Mouse (Mus musculus) myocyte (in vitro differentiated cells): Measurements from ENCODE around the gene Ostc.

Experiments
- CEBPB ChIP-seq: IDR thresholded peaks from 2 replicates; pipeline ENCODE4 v1.6.1; 2011; ENCODE audit warnings: mild to moderate bottlenecking, moderate library complexity; ENCODE audit not compliant: poor library complexity, insufficient read depth, severe bottlenecking
- E2F4 ChIP-seq: IDR thresholded peaks from one replicate; pipeline ENCODE4 v1.6.1; 2011; ENCODE audit warnings: mild to moderate bottlenecking, control low read depth, moderate library complexity; ENCODE audit not compliant: insufficient read depth
- POLR2A ChIP-seq: IDR thresholded peaks from one replicate; pipeline ENCODE4 v1.6.1; 2011; ENCODE audit warnings: low read depth, mild to moderate bottlenecking, control low read depth, moderate library complexity; ENCODE audit not compliant: insufficient read length
- POLR2AphosphoS2 ChIP-seq: IDR thresholded peaks from one replicate; pipeline ENCODE4 v1.6.1; 2011; ENCODE audit warnings: low read depth, control low read depth; ENCODE audit not compliant: insufficient read length
- REST ChIP-seq: IDR thresholded peaks from one replicate; pipeline ENCODE4 v1.6.1; 2011; ENCODE audit warnings: mild to moderate bottlenecking, control low read depth, moderate library complexity; ENCODE audit not compliant: insufficient read depth, insufficient read length
- SRF ChIP-seq: IDR thresholded peaks from one replicate; pipeline ENCODE4 v1.6.1; 2011; ENCODE audit warnings: low read depth; ENCODE audit not compliant: control insufficient read depth, insufficient read length
- TCF3 ChIP-seq: IDR thresholded peaks from one replicate; pipeline ENCODE4 v1.6.1; 2011; ENCODE audit warnings: low read depth, control low read depth; ENCODE audit not compliant: insufficient read length

GRCm38 (mm10) chr3:130662496-130662895, 46.7 kb downstream of the Ostc start:
- TF ChIP-seq CEBPB, result no peak
- TF ChIP-seq E2F4, result no peak
- no peak for TF ChIP-seq POLR2A
- TF ChIP-seq SRF, result no peak
- no peak for TF ChIP-seq REST
- no peak for TF ChIP-seq POLR2AphosphoS2
- no peak for TF ChIP-seq TCF3
